Mouse (Mus musculus) forebrain, embryonic 10.5 days (tissue): Measurements from ENCODE around the gene Kcnh2. TPM values are rescaled to one million over a fixed set of nuclear protein-coding genes. Genes with fewer than 3 reads are reported as not detected.

ENCODE experiments used
- DNase-seq: peaks from one replicate; pipeline ENCODE4 v3.0.0-alpha.2; 2017; ENCODE audit warnings: low spot score; ENCODE audit errors: extremely low spot score
- H3K27ac ChIP-seq: fragments of 300-500 bp; sonication (generic); 2 replicates; pipeline ENCODE4 v1.5.1; 2016; ENCODE audit warnings: mild to moderate bottlenecking
- H3K27me3 ChIP-seq: fragments of 300-500 bp; sonication (generic); 2 replicates; pipeline ENCODE4 v1.6.1; 2016; ENCODE audit warnings: mild to moderate bottlenecking; ENCODE audit not compliant: poor library complexity, severe bottlenecking
- H3K36me3 ChIP-seq: fragments of 300-500 bp; sonication (generic); replicated peaks from 2 replicates; pipeline ENCODE4 v1.6.1; 2016; ENCODE audit warnings: mild to moderate bottlenecking, moderate library complexity
- H3K4me1 ChIP-seq: fragments of 300-500 bp; sonication (generic); 2 replicates; pipeline ENCODE4 v1.6.1; 2016
- H3K4me3 ChIP-seq: fragments of 300-500 bp; sonication (generic); 2 replicates; pipeline ENCODE4 v1.5.1; 2016; ENCODE audit warnings: mild to moderate bottlenecking, moderate library complexity
- H3K9me3 ChIP-seq: fragments of 300-500 bp; sonication (generic); 2 replicates; pipeline ENCODE4 v1.6.1; 2016; ENCODE audit warnings: mild to moderate bottlenecking, moderate library complexity
- WGBS: fragments of 180-500 bp; shearing (Covaris S2); methylation state at CpG from one replicate; pipeline ENCODE4 v1.1.7; 2016; 5-methylcytosine and 5-hydroxymethylcytosine counted together
- polyA plus RNA-seq: library from polyadenylated mRNA; unstranded; fragments of >200 nt; fragmentation: Nextera tagmentation; extraction: Ambion mirVana; gene quantifications from 2 replicates; pipeline ENCODE4 v1.2.1, GENCODE M21; 2016

Gene Kcnh2
- polyA plus RNA-seq, 1 experiment from 2014 or later: 17.8 TPM

GRCm38 (mm10) chr5:24337821-24338220 lies 13.6 kb downstream of the Kcnh2 start:
- H3K36me3 ChIP-seq: no peaks in the 10 kb centered on the region
- peaks cover 51% of the 10 kb centered on the region for H3K4me1 ChIP-seq
- no peak overlapping the region for H3K4me3 ChIP-seq
- H3K27me3 ChIP-seq: no peaks in the 10 kb centered on the region
- H3K9me3 ChIP-seq: no peaks in the 10 kb centered on the region
- no peak overlapping the region for H3K27ac ChIP-seq
- DNase-seq: no peak
- 80% methylated on average over 2 of the region's 2 CpGs for WGBS

- no peak for DNase-seq
- Histone ChIP-seq H3K9me3 (no peaks in the 10 kb centered on the region), H3K36me3 (no peaks in the 10 kb centered on the region), H3K4me3 (no peak overlapping the region), H3K27ac (0 out of 2 replicates have a peak overlapping the region, but pooled peaks have one; percentile 21), H3K27me3 (no peaks in the 10 kb centered on the region), H3K4me1 (peaks cover 46% of the 10 kb centered on the region)
- 43% methylated on average over 9 of the region's 9 CpGs for WGBS
Measured at GRCm38 (mm10) chr5:24337366-24337765, 14.0 kb downstream of the Kcnh2 start.

GRCm38 (mm10) chr5:24335888-24336511 lies 15.4 kb downstream of the Kcnh2 start:
- Histone ChIP-seq H3K4me1 (peaks cover 42% of the 10 kb centered on the region), H3K4me3 (no peak overlapping the region), H3K27me3 (peaks cover 7% of the 10 kb centered on the region), H3K36me3 (peaks cover 7% of the 10 kb centered on the region), H3K9me3 (no peaks in the 10 kb centered on the region), H3K27ac (0 out of 2 replicates have a peak overlapping the region, but pooled peaks have one; percentile 8)
- peak; percentile 42 for DNase-seq
- 20% methylated on average over 3 of the region's 3 CpGs for WGBS

GRCm38 (mm10) chr5:24334749-24335148 lies 16.7 kb downstream of the Kcnh2 start:
- H3K27me3 ChIP-seq: peaks cover 19% of the 10 kb centered on the region
- peak overlapping the region; percentile 36 for H3K27ac ChIP-seq
- no peak overlapping the region for H3K4me3 ChIP-seq
- no peaks in the 10 kb centered on the region for H3K9me3 ChIP-seq
- peaks cover 10% of the 10 kb centered on the region for H3K36me3 ChIP-seq
- 35% methylated on average over 3 of the region's 3 CpGs for WGBS
- peaks cover 48% of the 10 kb centered on the region for H3K4me1 ChIP-seq
- DNase-seq: no peak

- 91% methylated on average over 4 of the region's 4 CpGs for WGBS
- Histone ChIP-seq H3K27me3 (peaks cover 39% of the 10 kb centered on the region), H3K9me3 (no peaks in the 10 kb centered on the region), H3K4me1 (peaks cover 62% of the 10 kb centered on the region), H3K27ac (no peak overlapping the region), H3K36me3 (peaks cover 10% of the 10 kb centered on the region), H3K4me3 (no peak overlapping the region)
- DNase-seq: no peak
Measured at GRCm38 (mm10) chr5:24332401-24332800, 19.0 kb downstream of the Kcnh2 start.

GRCm38 (mm10) chr5:24329965-24330298 lies 21.5 kb downstream of the Kcnh2 start:
- WGBS: 51% methylated on average over 5 of the region's 5 CpGs
- H3K27ac ChIP-seq: peak overlapping the region; percentile 86
- H3K4me1 ChIP-seq: peaks cover 49% of the 10 kb centered on the region
- peaks cover 26% of the 10 kb centered on the region for H3K36me3 ChIP-seq
- DNase-seq: no peak
- H3K27me3 ChIP-seq: peaks cover 64% of the 10 kb centered on the region
- H3K9me3 ChIP-seq: no peaks in the 10 kb centered on the region; the same call in 1 of the 2 replicates
- peak overlapping the region; percentile 50 for H3K4me3 ChIP-seq

GRCm38 (mm10) chr5:24329212-24329964 lies 22.0 kb downstream of the Kcnh2 start:
- WGBS: 10% methylated on average over 27 of the region's 27 CpGs
- peaks cover 69% of the 10 kb centered on the region for H3K27me3 ChIP-seq
- peaks cover 45% of the 10 kb centered on the region for H3K4me1 ChIP-seq

GRCm38 (mm10) chr5:24328813-24329211 lies 22.6 kb downstream of the Kcnh2 start:
- Histone ChIP-seq H3K4me3 (peak overlapping the region; percentile 50), H3K36me3 (peaks cover 37% of the 10 kb centered on the region), H3K27ac (peak overlapping the region; percentile 86), H3K27me3 (peaks cover 75% of the 10 kb centered on the region), H3K4me1 (peaks cover 42% of the 10 kb centered on the region), H3K9me3 (no peaks in the 10 kb centered on the region; the same call in 1 of the 2 replicates)
- no peak for DNase-seq
- 80% methylated on average over 6 of the region's 6 CpGs for WGBS

More at GRCm38 (mm10) chr5:24329212-24329964, 22.0 kb downstream of the Kcnh2 start:
- peaks cover 31% of the 10 kb centered on the region for H3K36me3 ChIP-seq
- no peaks in the 10 kb centered on the region; the same call in 1 of the 2 replicates for H3K9me3 ChIP-seq
- DNase-seq: peak; percentile 41
- H3K27ac ChIP-seq: peak overlapping the region; percentile 86
- H3K4me3 ChIP-seq: peak overlapping the region; percentile 50

- H3K27ac ChIP-seq: no peak overlapping the region
- peaks cover 56% of the 10 kb centered on the region for H3K4me1 ChIP-seq
- H3K27me3 ChIP-seq: peaks cover 83% of the 10 kb centered on the region
- no peak for DNase-seq
- H3K9me3 ChIP-seq: no peaks in the 10 kb centered on the region; the same call in 1 of the 2 replicates
- 84% methylated on average over 4 of the region's 4 CpGs for WGBS
- peaks cover 38% of the 10 kb centered on the region for H3K36me3 ChIP-seq
- H3K4me3 ChIP-seq: no peak overlapping the region
Measured at GRCm38 (mm10) chr5:24326842-24327417, 24.5 kb downstream of the Kcnh2 start.

- H3K9me3 ChIP-seq: no peaks in the 10 kb centered on the region; the same call in 1 of the 2 replicates
- H3K36me3 ChIP-seq: peaks cover 32% of the 10 kb centered on the region
- no peak for DNase-seq
- WGBS: 92% methylated on average over 15 of the region's 15 CpGs
- H3K4me3 ChIP-seq: no peak overlapping the region
- no peak overlapping the region for H3K27ac ChIP-seq
- H3K27me3 ChIP-seq: peaks cover 82% of the 10 kb centered on the region
- H3K4me1 ChIP-seq: peaks cover 58% of the 10 kb centered on the region
Measured at GRCm38 (mm10) chr5:24326166-24326841, 25.1 kb downstream of the Kcnh2 start.

- Histone ChIP-seq H3K27me3 (peaks cover 78% of the 10 kb centered on the region), H3K4me3 (no peak overlapping the region), H3K9me3 (no peaks in the 10 kb centered on the region; the same call in 1 of the 2 replicates), H3K27ac (no peak overlapping the region), H3K36me3 (peaks cover 28% of the 10 kb centered on the region), H3K4me1 (peaks cover 67% of the 10 kb centered on the region)
- no peak for DNase-seq
- 42% methylated on average over 14 of the region's 14 CpGs for WGBS
Measured at GRCm38 (mm10) chr5:24325251-24325650, 26.2 kb downstream of the Kcnh2 start.
